Mouse (Mus musculus): ENCODE measurements around the gene Tmem144. TPM values are rescaled to one million over a fixed set of nuclear protein-coding genes. Genes with fewer than 3 reads are reported as not detected.

Gene Tmem144
- under 1 TPM; 0.33 to 0.54 TPM for polyA plus RNA-seq (2012; fragmentation: generic; extraction: Trizol)

DNA sequence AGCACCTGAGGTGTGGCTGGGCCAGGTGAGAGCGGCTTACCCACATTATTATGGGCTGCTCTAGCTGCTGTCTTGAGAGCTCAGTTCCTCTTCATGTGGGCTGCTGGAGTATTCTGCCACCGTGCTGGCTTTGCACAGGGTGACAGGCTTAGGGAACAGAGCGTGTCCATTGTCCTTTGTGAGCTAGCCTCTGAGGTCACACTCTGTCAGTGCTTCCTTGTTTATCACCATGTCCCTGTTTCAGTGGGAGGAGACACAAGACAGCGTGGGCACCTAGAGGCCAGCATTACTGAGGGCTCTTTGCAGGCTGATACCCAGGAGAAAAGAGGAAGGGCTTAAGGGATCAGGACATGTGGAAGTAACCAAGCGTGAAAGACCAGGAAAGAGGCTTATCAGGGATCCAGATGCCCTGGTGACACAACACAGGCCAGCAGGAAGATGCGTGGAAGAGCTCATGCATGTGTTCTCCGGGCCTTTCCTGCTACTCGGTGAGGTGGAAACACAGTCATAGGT lies at the start of gene Tmem144:
TSS of gene Tmem144 (minus strand) at position 120 of the 513 bp plus-strand sequence.

GRCm38 (mm10) chr3:79884305-79884704 lies 31.7 kb upstream of the Tmem144 start, which contains the start of gene Fam198b:
Gene Fam198b, plus strand, starts transcription at chr3:79884533.

Other genes starting within 250 kb of the Tmem144 start
- 1 to 10 TPM; 2.7 to 6.3 TPM for gene 4930579G24Rik, start 223.7 kb downstream of the Tmem144 start, polyA plus RNA-seq (2012; fragmentation: generic; extraction: Trizol)
- gene Etfdh, start 223.3 kb downstream of the Tmem144 start, polyA plus RNA-seq (2012; fragmentation: generic; extraction: Trizol): 10 to 100 TPM in 1 of 2 experiments, 1 to 10 TPM in 1; 1.6 to 18.3 TPM
- gene Rxfp1, start 114.9 kb downstream of the Tmem144 start, polyA plus RNA-seq (2012; fragmentation: generic; extraction: Trizol): not detected
- gene Fam198b, start 31.8 kb upstream of the Tmem144 start, polyA plus RNA-seq (2012; fragmentation: generic; extraction: Trizol): 1 to 10 TPM; 2.0 to 3.1 TPM

Measured in C3H10T1/2 (cell line).